7 mouse cellular contexts compared by ENCODE assay signal in genomic region chr6:86395969-86396368, GRCm38 (mm10). TPM values are rescaled to one million over a fixed set of nuclear protein-coding genes. Genes with fewer than 3 reads are reported as not detected.
DNase-seq lines count a peak whose midpoint lies in the region; ATAC-seq lines count a peak whose summit lies in the region.

No protein-coding gene starts in this region.

- H3K4me1 ChIP-seq in neural tube, embryonic 11.5 days (ENCODE audit: control insufficient read depth, insufficient read depth, low read length): peaks cover 8% of the 10 kb centered on the region
- peaks cover 34% of the 10 kb centered on the region for H3K4me1 ChIP-seq in forebrain, embryonic 12.5 days
- peaks cover 52% of the 10 kb centered on the region for H3K4me1 ChIP-seq in liver, embryonic 12.5 days
- H3K4me1 ChIP-seq in stomach, embryonic 16.5 days (ENCODE audit: control insufficient read depth, insufficient read depth, low read length): peaks cover 29% of the 10 kb centered on the region

- peak overlapping the region; percentile 57 for H3K4me2 ChIP-seq in neural tube, embryonic 11.5 days (ENCODE audit: low read depth)
- peak overlapping the region; percentile 88 for H3K4me2 ChIP-seq in forebrain, embryonic 12.5 days
- peak overlapping the region; percentile 88 for H3K4me2 ChIP-seq in liver, embryonic 12.5 days
- peak overlapping the region; percentile 92 for H3K4me2 ChIP-seq in stomach, embryonic 16.5 days (ENCODE audit: low read depth, low read length)

- H3K27me3 ChIP-seq in neural tube, embryonic 11.5 days (ENCODE audit: control insufficient read depth, insufficient read depth, low read length): no peaks in the 10 kb centered on the region
- H3K27me3 ChIP-seq in forebrain, embryonic 12.5 days: 0 out of 2 replicates have a peak, but pooled peaks cover 4% of the 10 kb centered on the region
- peaks cover 5% of the 10 kb centered on the region; the same call in 1 of the 2 replicates for H3K27me3 ChIP-seq in liver, embryonic 12.5 days (replicated peaks)
- no peaks in the 10 kb centered on the region for H3K27me3 ChIP-seq in stomach, embryonic 16.5 days (ENCODE audit: control insufficient read depth, insufficient read depth, low read length)

- peak overlapping the region; percentile 81 for H3K9ac ChIP-seq in neural tube, embryonic 11.5 days (ENCODE audit: low read length)
- H3K9ac ChIP-seq in forebrain, embryonic 12.5 days: peak overlapping the region; percentile 91
- H3K9ac ChIP-seq in liver, embryonic 12.5 days: peak overlapping the region; percentile 81
- H3K9ac ChIP-seq in stomach, embryonic 16.5 days (ENCODE audit: low read length): peak overlapping the region; percentile 93

- intact Hi-C loops in left cerebral cortex, postnatal 14 days (cut with DNase I): no loop called here

- WGBS in neural tube, embryonic 11.5 days: 28% methylated on average over 10 of the region's 10 CpGs
- 31% methylated on average over 10 of the region's 10 CpGs for WGBS in forebrain, embryonic 12.5 days
- 8% methylated on average over 10 of the region's 10 CpGs for WGBS in liver, embryonic 12.5 days (ENCODE audit: insufficient replicate concordance)
- 18% methylated on average over 10 of the region's 10 CpGs for WGBS in stomach, embryonic 16.5 days

- H3K36me3 ChIP-seq in neural tube, embryonic 11.5 days (ENCODE audit: control insufficient read depth, insufficient read depth, low read length): peaks cover 6% of the 10 kb centered on the region
- H3K36me3 ChIP-seq in forebrain, embryonic 12.5 days (replicated peaks): peaks cover 27% of the 10 kb centered on the region
- peaks cover 31% of the 10 kb centered on the region for H3K36me3 ChIP-seq in liver, embryonic 12.5 days
- peaks cover 11% of the 10 kb centered on the region; the same call in 1 of the 2 replicates for H3K36me3 ChIP-seq in stomach, embryonic 16.5 days (ENCODE audit: control insufficient read depth, insufficient read depth, low read length)

- peak overlapping the region; percentile 77 for H3K4me3 ChIP-seq in neural tube, embryonic 11.5 days (ENCODE audit: low read depth, low read length)
- H3K4me3 ChIP-seq in forebrain, embryonic 12.5 days (replicated peaks): peak overlapping the region; percentile 93
- peak overlapping the region; percentile 84 for H3K4me3 ChIP-seq in liver, embryonic 12.5 days
- peak overlapping the region; percentile 99 for H3K4me3 ChIP-seq in stomach, embryonic 16.5 days (replicated peaks; ENCODE audit: low read length)

- H3K9me3 ChIP-seq in neural tube, embryonic 11.5 days (ENCODE audit: control insufficient read depth, low read length): no peaks in the 10 kb centered on the region
- H3K9me3 ChIP-seq in forebrain, embryonic 12.5 days: no peaks in the 10 kb centered on the region
- no peaks in the 10 kb centered on the region for H3K9me3 ChIP-seq in liver, embryonic 12.5 days (replicated peaks)
- no peaks in the 10 kb centered on the region for H3K9me3 ChIP-seq in stomach, embryonic 16.5 days (replicated peaks; ENCODE audit: control insufficient read depth, low read length)

- no peak overlapping the region for H3K27ac ChIP-seq in neural tube, embryonic 11.5 days (ENCODE audit: low read depth, low read length)
- peak overlapping the region; percentile 92 for H3K27ac ChIP-seq in forebrain, embryonic 12.5 days
- H3K27ac ChIP-seq in liver, embryonic 12.5 days: peak overlapping the region; percentile 82; the same call in 1 of the 2 replicates
- peak overlapping the region; percentile 94; the same call in 1 of the 2 replicates for H3K27ac ChIP-seq in stomach, embryonic 16.5 days (ENCODE audit: low read length)

- ATAC-seq in neural tube, embryonic 11.5 days (ENCODE audit: insufficient read depth, low FRiP score, low TSS enrichment): no peak
- no peak for ATAC-seq in forebrain, embryonic 12.5 days (ENCODE audit: low FRiP score)
- no peak for ATAC-seq in liver, embryonic 12.5 days
- no peak for ATAC-seq in stomach, embryonic 16.5 days (ENCODE audit: insufficient read depth, low FRiP score)
- ATAC-seq in CD4-positive, CD25-positive, alpha-beta regulatory T cell, adult 4 months: no peak

- no peak for DNase-seq in neural tube, embryonic 11.5 days (ENCODE audit: low spot score)
- no peak for DNase-seq in neural tube, embryonic 10.5 days (ENCODE audit: extremely low spot score, low spot score)
- DNase-seq in left cerebral cortex, postnatal 14 days (ENCODE audit: low spot score in 2 of 2): no peak

RNA-seq across cellular contexts. Expression of gene Pcyox1, which starts 1.0 kb away (rescaled TPM):
- 105 and 107 TPM in 2 replicates for polyA plus RNA-seq in neural tube, embryonic 11.5 days (2014; fragmentation: Nextera tagmentation; extraction: Ambion mirVana)
- polyA plus RNA-seq in forebrain, embryonic 12.5 days (2016; fragmentation: Nextera tagmentation; extraction: Ambion mirVana): 99.8 and 106 TPM in 2 replicates
- 41.5 and 45.9 TPM in 2 replicates for polyA plus RNA-seq in liver, embryonic 12.5 days (2016; fragmentation: Nextera tagmentation; extraction: Ambion mirVana)
- 119 and 131 TPM in 2 replicates for polyA plus RNA-seq in stomach, embryonic 16.5 days (2015; fragmentation: Nextera tagmentation; extraction: Ambion mirVana)
- 100 to 1,000 TPM; 108 to 109 TPM for total RNA-seq in left cerebral cortex, postnatal 14 days (2021)
- 10 to 100 TPM in 1 of 2 experiments, 1 to 10 TPM in 1; 8.5 to 10.4 TPM for polyA plus RNA-seq in CD4-positive, CD25-positive, alpha-beta regulatory T cell, adult 4 months (2017; shearing (Covaris generic))

RNA-seq across cellular contexts. Expression of gene Tia1, which starts 8.1 kb away (rescaled TPM):
- 235 and 246 TPM in 2 replicates for polyA plus RNA-seq in neural tube, embryonic 11.5 days (2014; fragmentation: Nextera tagmentation; extraction: Ambion mirVana)
- polyA plus RNA-seq in forebrain, embryonic 12.5 days (2016; fragmentation: Nextera tagmentation; extraction: Ambion mirVana): 337 and 341 TPM in 2 replicates
- polyA plus RNA-seq in liver, embryonic 12.5 days (2016; fragmentation: Nextera tagmentation; extraction: Ambion mirVana): 45.2 and 46.2 TPM in 2 replicates
- polyA plus RNA-seq in stomach, embryonic 16.5 days (2015; fragmentation: Nextera tagmentation; extraction: Ambion mirVana): 135 and 151 TPM in 2 replicates
- 100 to 1,000 TPM; 106 to 107 TPM for total RNA-seq in left cerebral cortex, postnatal 14 days (2021)
- 100 to 1,000 TPM; 117 to 139 TPM for polyA plus RNA-seq in CD4-positive, CD25-positive, alpha-beta regulatory T cell, adult 4 months (2017; shearing (Covaris generic))

RNA-seq across cellular contexts. Expression of gene Snrpg, which starts 24.9 kb away (rescaled TPM):
- polyA plus RNA-seq in neural tube, embryonic 11.5 days (2014; fragmentation: Nextera tagmentation; extraction: Ambion mirVana): 658 and 707 TPM in 2 replicates
- polyA plus RNA-seq in forebrain, embryonic 12.5 days (2016; fragmentation: Nextera tagmentation; extraction: Ambion mirVana): 641 and 720 TPM in 2 replicates
- 493 and 510 TPM in 2 replicates for polyA plus RNA-seq in liver, embryonic 12.5 days (2016; fragmentation: Nextera tagmentation; extraction: Ambion mirVana)
- 427 and 445 TPM in 2 replicates for polyA plus RNA-seq in stomach, embryonic 16.5 days (2015; fragmentation: Nextera tagmentation; extraction: Ambion mirVana)
- total RNA-seq in left cerebral cortex, postnatal 14 days (2021): 10 to 100 TPM; 63.3 to 71.7 TPM
- polyA plus RNA-seq in CD4-positive, CD25-positive, alpha-beta regulatory T cell, adult 4 months (2017; shearing (Covaris generic)): 100 to 1,000 TPM; 319 to 477 TPM

RNA-seq across cellular contexts. Expression of gene Gm44790, which starts 30.5 kb away (rescaled TPM):
- polyA plus RNA-seq in neural tube, embryonic 11.5 days (2014; fragmentation: Nextera tagmentation; extraction: Ambion mirVana): not detected in 2 replicates
- not detected in 2 replicates for polyA plus RNA-seq in forebrain, embryonic 12.5 days (2016; fragmentation: Nextera tagmentation; extraction: Ambion mirVana)
- not detected in 2 replicates for polyA plus RNA-seq in liver, embryonic 12.5 days (2016; fragmentation: Nextera tagmentation; extraction: Ambion mirVana)
- polyA plus RNA-seq in stomach, embryonic 16.5 days (2015; fragmentation: Nextera tagmentation; extraction: Ambion mirVana): not detected in 2 replicates
- under 1 TPM in 1 of 2 experiments, not detected in 1; 0.49 TPM for total RNA-seq in left cerebral cortex, postnatal 14 days (2021)
- polyA plus RNA-seq in CD4-positive, CD25-positive, alpha-beta regulatory T cell, adult 4 months (2017; shearing (Covaris generic)): not detected

RNA-seq across cellular contexts. Expression of gene Fam136a, which starts 30.5 kb away (rescaled TPM):
- polyA plus RNA-seq in neural tube, embryonic 11.5 days (2014; fragmentation: Nextera tagmentation; extraction: Ambion mirVana): 142 and 144 TPM in 2 replicates
- 118 and 131 TPM in 2 replicates for polyA plus RNA-seq in forebrain, embryonic 12.5 days (2016; fragmentation: Nextera tagmentation; extraction: Ambion mirVana)
- 104 and 111 TPM in 2 replicates for polyA plus RNA-seq in liver, embryonic 12.5 days (2016; fragmentation: Nextera tagmentation; extraction: Ambion mirVana)
- polyA plus RNA-seq in stomach, embryonic 16.5 days (2015; fragmentation: Nextera tagmentation; extraction: Ambion mirVana): 120 and 128 TPM in 2 replicates
- total RNA-seq in left cerebral cortex, postnatal 14 days (2021): 10 to 100 TPM; 26.2 to 28.4 TPM
- 10 to 100 TPM; 56.6 to 65.9 TPM for polyA plus RNA-seq in CD4-positive, CD25-positive, alpha-beta regulatory T cell, adult 4 months (2017; shearing (Covaris generic))
